Mouse (Mus musculus) midbrain, embryonic 11.5 days (tissue): ENCODE measurements around the gene Pdap1. TPM values are rescaled to one million over a fixed set of nuclear protein-coding genes. Genes with fewer than 3 reads are reported as not detected.

ENCODE experiments used
- polyA plus RNA-seq: library from polyadenylated mRNA; unstranded; fragments of >200 nt; fragmentation: Nextera tagmentation; extraction: Ambion mirVana; gene quantifications from 2 replicates; pipeline ENCODE4 v1.2.1, GENCODE M21; 2014

The Pdap1 gene
- polyA plus RNA-seq, 1 experiment from 2014 or later: 124 TPM

Other genes starting within 250 kb of the Pdap1 start
- gene Smurf1, start 174.4 kb downstream of the Pdap1 start, polyA plus RNA-seq: 13.2 and 17.8 TPM in 2 replicates
- not detected in 2 replicates for gene Gm4871, start 107.5 kb downstream of the Pdap1 start, polyA plus RNA-seq
- not detected in 2 replicates for gene 1700018F24Rik, start 97.2 kb downstream of the Pdap1 start, polyA plus RNA-seq
- gene Arpc1a, start 56.4 kb downstream of the Pdap1 start, polyA plus RNA-seq: 179 and 183 TPM in 2 replicates
- not detected in 2 replicates for gene Kpna7, start 56.2 kb downstream of the Pdap1 start, polyA plus RNA-seq
- gene Arpc1b, start 26.0 kb downstream of the Pdap1 start, polyA plus RNA-seq: 44.3 and 48.3 TPM in 2 replicates
- 276 and 283 TPM in 2 replicates for gene Bud31, start 124 bp upstream of the Pdap1 start, polyA plus RNA-seq
- gene Ptcd1, start 26.9 kb upstream of the Pdap1 start, polyA plus RNA-seq: 14.5 and 15.6 TPM in 2 replicates
- 31.7 and 35.9 TPM in 2 replicates for gene Cpsf4, start 27.0 kb upstream of the Pdap1 start, polyA plus RNA-seq
- 487 and 540 TPM in 2 replicates for gene Atp5j2, start 51.8 kb upstream of the Pdap1 start, polyA plus RNA-seq
- 8.8 and 9.6 TPM in 2 replicates for gene Zkscan14, start 61.6 kb upstream of the Pdap1 start, polyA plus RNA-seq
- 20.4 and 20.6 TPM in 2 replicates for gene Zkscan5, start 64.3 kb upstream of the Pdap1 start, polyA plus RNA-seq
- gene Zfp655, start 91.5 kb upstream of the Pdap1 start, polyA plus RNA-seq: 43.2 and 48.9 TPM in 2 replicates
- 0.61 and 1.0 TPM in 2 replicates for gene Zscan25, start 140.3 kb upstream of the Pdap1 start, polyA plus RNA-seq
- not detected in 2 replicates for gene Cyp3a57, start 205.0 kb upstream of the Pdap1 start, polyA plus RNA-seq